Mouse (Mus musculus) Patski (cell line): ENCODE data around the gene Cd53. TPM values are rescaled to one million over a fixed set of nuclear protein-coding genes. Genes with fewer than 3 reads are reported as not detected.
A peak's percentile ranks its signal among the peaks of the same experiment; 100 is the strongest.

Source experiments
- ATAC-seq: fragments of 100-300 bp; one replicate; pipeline ENCODE4 v1.8.0; 2021
- CTCF ChIA-PET: fragments of 350-600 bp; sonication (Branson Sonifier 250); formaldehyde crosslinking; loops from one replicate; lab custom pipeline; 2022; ENCODE audit warnings: inconsistent platforms; lab: Charles Lee
- POLR2A ChIA-PET: fragments of 350-600 bp; sonication (Branson Sonifier 250); formaldehyde crosslinking; loops from one replicate; lab custom pipeline; 2022; ENCODE audit warnings: antibody characterized with exemption, inconsistent platforms; lab: Charles Lee
- DNase-seq: peaks from one replicate; pipeline ENCODE4 v3.0.0-alpha.2; 2011; ENCODE audit warnings: low read depth, low spot score
- H3K27me3 ChIP-seq: fragments of 371-371 bp; one replicate; pipeline ENCODE4 v1.5.1; 2021
- CTCF ChIP-seq: fragments of 100-300 bp; IDR thresholded peaks from one replicate; pipeline ENCODE4 v1.5.1; 2021
- in situ Hi-C: fragments of 300-500 bp; cut with MboI; formaldehyde crosslinking; loops from 3 replicates; pipeline ENCODE4 v1.11.1; 2018; ENCODE audit warnings: low pct_unique_long_range_greater_than_20kb, mixed read lengths
- polyA plus RNA-seq: library from polyadenylated mRNA; unstranded; gene quantifications from one replicate; pipeline ENCODE4 v1.2.3, GENCODE M21; 2021

Cd53 gene
- polyA plus RNA-seq, 1 experiment from 2014 or later, result not detected

DNA sequence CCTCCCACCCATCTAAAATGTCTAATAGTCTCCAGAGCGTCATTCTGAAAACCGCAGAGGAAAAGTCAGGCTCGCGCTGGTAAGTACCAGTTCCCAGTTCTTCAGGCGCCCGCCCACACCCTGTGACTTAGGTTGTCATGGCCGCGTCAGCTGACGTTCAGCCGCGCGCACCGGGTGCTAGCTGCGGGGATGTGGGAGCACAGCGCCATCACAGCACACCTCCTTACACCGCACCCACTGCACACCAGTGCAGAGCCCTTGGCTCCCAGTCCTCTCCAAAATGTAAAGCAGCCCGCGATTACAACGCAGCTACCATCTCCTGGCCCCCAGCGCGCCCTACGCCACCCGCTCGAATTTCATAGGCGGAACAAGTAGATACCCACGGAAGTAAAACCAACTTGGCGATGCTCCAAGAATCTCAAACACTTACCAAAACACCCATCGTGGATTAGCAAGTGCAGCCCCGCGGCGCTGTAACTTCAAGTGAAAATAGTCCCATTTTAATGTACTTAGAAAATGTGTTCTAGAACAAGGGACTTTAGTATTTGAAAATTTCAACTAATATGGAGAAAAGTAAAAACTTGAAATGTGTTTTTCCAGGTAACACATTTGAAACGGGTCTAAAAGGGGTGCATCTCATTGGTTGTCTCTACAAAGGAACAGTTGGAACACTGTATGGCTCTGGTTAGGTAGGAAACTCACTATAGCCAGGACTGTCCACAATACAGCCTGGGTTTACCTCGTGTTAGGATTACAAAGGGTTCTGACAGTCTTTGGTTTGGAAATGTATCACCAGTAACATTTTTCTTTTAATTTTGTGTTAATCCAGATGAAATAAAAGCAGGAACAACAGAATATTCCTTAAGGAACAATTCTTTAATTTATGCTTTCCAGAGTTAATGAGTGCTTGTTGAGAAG lies 67.7 kb downstream of the Cd53 start:
- DNase-seq (peak; percentile 85), ATAC-seq (peak; percentile 94)
- POLR2A ChIA-PET, result interaction anchor here (0.5 kb wide), 1 partner anchor 58 kb away, joined by 6 read pairs; no protein-coding TSS in a partner anchor
- CTCF ChIA-PET, result no interaction called here
- peaks cover 12% of the 10 kb centered on the region for H3K27me3 ChIP-seq
- no peak for TF ChIP-seq CTCF
- in situ Hi-C loops, result loop anchor here (25.0 kb wide), 1 partner anchor 1035 kb away; the partner anchor contains the start of gene Ddx20

DNA sequence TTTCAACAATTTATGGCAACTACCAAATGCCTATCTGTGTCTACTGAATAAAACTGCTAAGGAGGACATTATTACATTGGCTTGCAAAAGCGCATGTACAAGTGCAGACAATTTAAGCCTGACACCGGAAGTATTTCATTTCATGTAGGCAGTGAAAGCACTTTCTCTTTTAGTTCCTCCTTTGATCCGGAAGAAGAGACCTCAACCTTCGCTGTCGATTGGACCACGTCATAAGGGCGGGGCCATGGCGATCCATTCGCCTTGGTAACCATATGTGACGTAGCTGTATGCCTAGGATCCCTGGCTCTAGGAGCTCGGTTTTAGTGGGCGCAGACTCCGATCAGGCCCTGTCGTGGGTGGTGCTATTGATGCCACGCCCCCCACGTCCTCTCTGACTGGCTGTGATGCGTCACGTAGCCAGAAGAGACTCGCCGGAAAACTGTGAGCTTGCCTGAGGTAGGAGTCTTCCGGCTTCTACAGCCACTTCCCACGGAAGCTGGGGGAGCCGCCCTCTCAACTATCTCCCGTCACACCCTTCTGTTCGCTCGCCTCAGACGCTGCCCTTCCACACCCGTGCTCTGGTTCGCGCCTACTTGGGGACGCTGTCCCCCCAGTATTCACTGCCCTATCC lies 68.4 kb downstream of the Cd53 start:
- peaks cover 12% of the 10 kb centered on the region for H3K27me3 ChIP-seq
- peak; percentile 98 for ATAC-seq
- no peak for TF ChIP-seq CTCF
- ChIA-PET CTCF (no interaction called here), POLR2A (interaction anchor here (0.5 kb wide), 1 partner anchor 57 kb away, joined by 6 read pairs; no protein-coding TSS in a partner anchor)
- in situ Hi-C loops, result loop anchor here (25.0 kb wide), 1 partner anchor 1034 kb away; the partner anchor contains the start of gene Ddx20
- peak; percentile 99 for DNase-seq

Other genes with a start within 250 kb of the Cd53 start
- 128 TPM for gene Dram2, start 242.4 kb downstream of the Cd53 start, polyA plus RNA-seq
- 59.0 TPM for gene Cept1, start 242.3 kb downstream of the Cd53 start, polyA plus RNA-seq
- gene Lrif1, start 105.2 kb downstream of the Cd53 start, polyA plus RNA-seq, result 29.3 TPM
- not detected for gene Olfr266, start 36.1 kb upstream of the Cd53 start, polyA plus RNA-seq
- gene Kcna3, start 246.0 kb upstream of the Cd53 start, polyA plus RNA-seq, result not detected